Mouse (Mus musculus) spleen, postnatal 10 days (tissue): ENCODE data around the gene Vmac.

Experiments
- DNase-seq, 2 experiments: peaks; one replicate each; pipeline ENCODE4 v3.0.0; 2021 to 2022; ENCODE audit warnings: low spot score in 2 of 2

Vmac gene

GRCm38 (mm10) chr17:56717363-56718058, at the start of gene Vmac, which contains the start of gene Ndufa11:
TSS of gene Vmac (minus strand) at chr17:56718022.
TSS of gene Ndufa11 (plus strand) at chr17:56717767.
- DNase-seq = peak; percentile 94 to 97

GRCm38 (mm10) chr17:56766631-56767405, 49.0 kb upstream of the Vmac start:
- DNase-seq = no peak

- no peak for DNase-seq
These were observed 47.6 kb upstream of the Vmac start for GRCm38 (mm10) chr17:56765431-56765830.

- DNase-seq = peak; percentile 89 to 97
These were observed 46.9 kb upstream of the Vmac start, which contains the start of gene Dus3l for GRCm38 (mm10) chr17:56764474-56765354. TSS of gene Dus3l (plus strand) at chr17:56764757.

GRCm38 (mm10) chr17:56763741-56764250, 46.0 kb upstream of the Vmac start:
- DNase-seq = no peak

- peak; percentile 75 to 78 for DNase-seq
These were observed 45.2 kb upstream of the Vmac start for GRCm38 (mm10) chr17:56762769-56763731.

- peak; percentile 87 to 95 for DNase-seq
These were observed 44.2 kb upstream of the Vmac start for GRCm38 (mm10) chr17:56761991-56762410.

- DNase-seq = no peak
These were observed 43.3 kb upstream of the Vmac start for GRCm38 (mm10) chr17:56761077-56761476.

GRCm38 (mm10) chr17:56759261-56759660, 41.4 kb upstream of the Vmac start:
- no peak for DNase-seq

GRCm38 (mm10) chr17:56758132-56758531, 40.3 kb upstream of the Vmac start:
- peak; percentile 70 to 89 for DNase-seq

GRCm38 (mm10) chr17:56757416-56758123, 39.7 kb upstream of the Vmac start, which contains the start of gene Nrtn:
TSS of gene Nrtn (minus strand) at chr17:56757530.
- peak; percentile 85 to 90 for DNase-seq

GRCm38 (mm10) chr17:56756703-56757399, 39.0 kb upstream of the Vmac start:
- DNase-seq = peak in 1 of 2 experiments; percentile 50

GRCm38 (mm10) chr17:56754271-56755185, 36.7 kb upstream of the Vmac start:
- no peak for DNase-seq

GRCm38 (mm10) chr17:56753452-56753851, 35.6 kb upstream of the Vmac start:
- DNase-seq = no peak

GRCm38 (mm10) chr17:56751404-56752072, 33.7 kb upstream of the Vmac start:
- DNase-seq = no peak

- DNase-seq = no peak
These were observed 26.4 kb upstream of the Vmac start for GRCm38 (mm10) chr17:56744173-56744572.

GRCm38 (mm10) chr17:56740788-56741160, 23.0 kb upstream of the Vmac start:
- no peak for DNase-seq
